Mouse (Mus musculus) right cerebral cortex, postnatal 10 days (tissue): Measurements from ENCODE around the gene Me1.

Experiments used
- DNase-seq, 2 experiments: peaks; one replicate each; pipeline ENCODE4 v3.0.0; 2021; ENCODE audit warnings: low spot score in 2 of 2

Me1 gene

GRCm38 (mm10) chr9:86549637-86550162, 146.1 kb downstream of the Me1 start:
- DNase-seq = no peak

GRCm38 (mm10) chr9:86544559-86544958, 151.2 kb downstream of the Me1 start:
- DNase-seq = no peak

- no peak for DNase-seq
Observed at GRCm38 (mm10) chr9:86543451-86543850, 152.3 kb downstream of the Me1 start.

- no peak for DNase-seq
Observed at GRCm38 (mm10) chr9:86534071-86534470, 161.7 kb downstream of the Me1 start.
